Mouse (Mus musculus): ENCODE measurements around the gene Sdhc.
"Not testable (repeated sequence)": the region's sequence is repeated elsewhere in the genome, so short reads cannot be mapped to it uniquely, and the experiment has no call there.

Sdhc gene

GRCm38 (mm10) chr1:171078419-171078818 lies 72.0 kb downstream of the Sdhc start:
- not testable (repeated sequence) for DNase-seq

GRCm38 (mm10) chr1:171077955-171078354 lies 72.4 kb downstream of the Sdhc start:
- DNase-seq: peak; percentile 9

- DNase-seq: not testable (repeated sequence)
These were observed 73.2 kb downstream of the Sdhc start for GRCm38 (mm10) chr1:171077192-171077591.

Data from cerebellum, adult 8-10 months (tissue).